Mouse (Mus musculus): ENCODE data around the gene Lmna. TPM values are rescaled to one million over a fixed set of nuclear protein-coding genes. Genes with fewer than 3 reads are reported as not detected.

Lmna gene
- total RNA-seq, 1 experiment: 121 TPM

- TF ChIP-seq ZNF384 (IDR thresholded peaks at IDR 0.05; ENCODE audit: low read depth, low read length): no peak
- TF ChIP-seq ZC3H11A (IDR thresholded peaks at IDR 0.05; ENCODE audit: borderline replicate concordance, low read depth, low read length): no peak
- TF ChIP-seq CHD2 (IDR thresholded peaks at IDR 0.05; ENCODE audit: low read depth, low read length): no peak
- TF ChIP-seq HCFC1 (IDR thresholded peaks at IDR 0.05; ENCODE audit: borderline replicate concordance, insufficient read depth, low read length): no peak
- no peak for TF ChIP-seq MAFK (IDR thresholded peaks at IDR 0.05; ENCODE audit: insufficient read depth, low read depth, low read length)
- H3K9me3 ChIP-seq (ENCODE audit: control insufficient read depth, insufficient read depth, low read depth, low read length): no peaks in the 10 kb centered on the region
- H3K36me3 ChIP-seq (ENCODE audit: control insufficient read depth, insufficient read depth, low read length, poor library complexity, severe bottlenecking): no peaks in the 10 kb centered on the region
- H3K4me1 ChIP-seq (ENCODE audit: control insufficient read depth in 2 of 2, insufficient read depth in 2 of 2, low read length in 2 of 2, poor library complexity in 1 of 2): peaks cover 0 to 2% of the 10 kb centered on the region in 2 experiments; a peak in 1 of 4 replicates
- DNase-seq (ENCODE audit: low read depth, low spot score): peak; percentile 82
- H3K27ac ChIP-seq (ENCODE audit: insufficient read depth, low read depth, low read length, poor library complexity, severe bottlenecking): no peak overlapping the region
- no peak overlapping the region for H3K4me3 ChIP-seq (ENCODE audit: insufficient read depth in 1 of 2, low read depth in 1 of 2, low read length in 2 of 2, poor library complexity in 1 of 2, severe bottlenecking in 1 of 2)
- H3K9ac ChIP-seq (ENCODE audit: insufficient read depth, low read depth, low read length, poor library complexity, severe bottlenecking): no peak overlapping the region
- in situ Hi-C loops (cut with MboI; ENCODE audit: low sequenced_read_pairs in 2 of 2, unreplicated experiment in 2 of 2): loop anchor here in 1 of 2 experiments (10.0 kb wide), 1 partner anchor 72 kb away; no protein-coding TSS in a partner anchor
Observed at GRCm38 (mm10) chr3:88476403-88476802, 33.4 kb downstream of the Lmna start.

DNA sequence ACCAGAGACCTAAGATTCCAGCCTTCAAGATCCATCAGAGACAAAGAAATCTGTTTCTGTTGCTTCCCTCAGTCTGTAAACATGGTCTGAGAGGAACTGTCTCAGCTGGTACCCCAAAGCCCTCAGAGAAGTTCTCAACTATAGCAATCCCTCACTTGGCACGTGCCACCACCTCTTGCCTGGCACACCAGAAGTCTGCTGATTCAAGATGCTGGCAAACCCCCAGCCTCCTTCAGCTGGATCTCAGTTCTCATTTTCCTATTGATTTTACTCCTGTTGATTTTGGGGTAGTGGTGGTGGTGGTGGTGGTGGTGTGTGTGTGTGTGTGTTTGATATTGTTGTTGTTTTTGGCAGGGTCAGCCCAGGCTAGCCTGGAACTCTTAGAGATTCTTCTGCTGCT lies 36.2 kb downstream of the Lmna start:
- H3K9ac ChIP-seq (ENCODE audit: insufficient read depth, low read depth, low read length, poor library complexity, severe bottlenecking): no peak overlapping the region
- H3K4me1 ChIP-seq (ENCODE audit: control insufficient read depth in 2 of 2, insufficient read depth in 2 of 2, low read length in 2 of 2, poor library complexity in 1 of 2): peaks cover 0 to 2% of the 10 kb centered on the region in 2 experiments; a peak in 1 of 4 replicates
- in situ Hi-C loops (cut with MboI; ENCODE audit: low sequenced_read_pairs in 2 of 2, unreplicated experiment in 2 of 2): loop anchor here in 1 of 2 experiments (10.0 kb wide), 1 partner anchor 69 kb away; no protein-coding TSS in a partner anchor
- no peaks in the 10 kb centered on the region for H3K9me3 ChIP-seq (ENCODE audit: control insufficient read depth, insufficient read depth, low read depth, low read length)
- H3K4me3 ChIP-seq (ENCODE audit: insufficient read depth in 1 of 2, low read depth in 1 of 2, low read length in 2 of 2, poor library complexity in 1 of 2, severe bottlenecking in 1 of 2): no peak overlapping the region
- TF ChIP-seq CHD2 (IDR thresholded peaks at IDR 0.05; ENCODE audit: low read depth, low read length) (no peak), ZNF384 (IDR thresholded peaks at IDR 0.05; ENCODE audit: low read depth, low read length) (no peak), HCFC1 (IDR thresholded peaks at IDR 0.05; ENCODE audit: borderline replicate concordance, insufficient read depth, low read length) (no peak)
- no peak overlapping the region for H3K27ac ChIP-seq (ENCODE audit: insufficient read depth, low read depth, low read length, poor library complexity, severe bottlenecking)
- H3K36me3 ChIP-seq (ENCODE audit: control insufficient read depth, insufficient read depth, low read length, poor library complexity, severe bottlenecking): no peaks in the 10 kb centered on the region
- no peak for DNase-seq (ENCODE audit: low read depth, low spot score)

DNA sequence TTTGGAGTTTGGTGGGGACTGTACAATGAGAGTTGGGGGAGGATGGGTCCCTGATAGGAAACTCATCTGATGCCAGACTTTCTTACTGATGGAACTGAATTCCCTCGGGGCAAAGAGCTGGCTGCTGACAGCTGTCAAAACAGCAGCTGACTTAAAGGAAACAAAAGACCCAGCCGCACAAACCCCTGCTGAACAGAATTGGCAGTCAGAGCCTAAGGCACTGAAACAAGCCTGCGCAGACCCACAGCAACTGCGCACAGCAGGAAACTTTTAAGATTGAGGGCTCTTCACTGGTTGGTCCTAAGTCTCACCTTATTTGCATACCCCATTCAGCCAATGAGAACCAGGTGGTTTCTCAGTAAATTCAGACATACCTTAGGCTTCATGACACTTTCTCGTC lies 36.7 kb downstream of the Lmna start:
- in situ Hi-C loops (cut with MboI; ENCODE audit: low sequenced_read_pairs in 2 of 2, unreplicated experiment in 2 of 2): loop anchor here in 1 of 2 experiments (10.0 kb wide), 1 partner anchor 68 kb away; no protein-coding TSS in a partner anchor

DNA sequence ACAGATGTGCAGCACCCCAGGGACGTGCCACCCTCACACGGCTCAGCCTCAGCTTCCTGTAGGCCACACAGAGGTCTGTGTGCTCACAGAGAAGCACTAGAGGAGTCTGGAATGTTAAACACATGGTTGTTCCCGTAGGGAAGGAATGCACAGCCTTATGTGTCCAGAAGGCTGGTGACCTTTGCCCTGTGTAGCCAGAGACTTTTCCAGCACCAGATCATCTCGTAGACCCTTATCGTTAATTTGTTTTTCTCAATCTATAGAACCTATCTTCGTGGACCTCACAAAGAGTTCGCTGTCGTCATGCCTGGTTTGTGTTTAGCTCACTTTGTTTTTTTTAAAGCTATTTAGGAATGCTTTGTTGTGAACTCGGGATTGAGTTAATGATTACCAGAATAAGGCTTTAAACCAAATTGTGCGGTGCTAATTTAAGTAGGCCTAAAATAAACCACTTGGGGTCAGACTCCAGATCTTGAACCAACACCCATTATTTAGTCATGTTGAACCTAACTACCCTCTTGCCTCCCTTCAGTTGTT lies 38.7 kb downstream of the Lmna start:
- H3K4me1 ChIP-seq (ENCODE audit: control insufficient read depth in 2 of 2, insufficient read depth in 2 of 2, low read length in 2 of 2, poor library complexity in 1 of 2): peaks cover 0 to 2% of the 10 kb centered on the region in 2 experiments; a peak in 1 of 4 replicates
- TF ChIP-seq HCFC1 (IDR thresholded peaks at IDR 0.05; ENCODE audit: borderline replicate concordance, insufficient read depth, low read length) (no peak), MAFK (IDR thresholded peaks at IDR 0.05; ENCODE audit: insufficient read depth, low read depth, low read length) (no peak), ZNF384 (IDR thresholded peaks at IDR 0.05; ENCODE audit: low read depth, low read length) (no peak), CHD2 (IDR thresholded peaks at IDR 0.05; ENCODE audit: low read depth, low read length) (no peak), ZC3H11A (IDR thresholded peaks at IDR 0.05; ENCODE audit: borderline replicate concordance, low read depth, low read length) (no peak)
- no peak overlapping the region for H3K27ac ChIP-seq (ENCODE audit: insufficient read depth, low read depth, low read length, poor library complexity, severe bottlenecking)
- H3K4me3 ChIP-seq (ENCODE audit: insufficient read depth in 1 of 2, low read depth in 1 of 2, low read length in 2 of 2, poor library complexity in 1 of 2, severe bottlenecking in 1 of 2): no peak overlapping the region
- no peaks in the 10 kb centered on the region for H3K9me3 ChIP-seq (ENCODE audit: control insufficient read depth, insufficient read depth, low read depth, low read length)
- no peak for DNase-seq (ENCODE audit: low read depth, low spot score)
- in situ Hi-C loops (cut with MboI; ENCODE audit: low sequenced_read_pairs in 2 of 2, unreplicated experiment in 2 of 2): loop anchor here in 1 of 2 experiments (10.0 kb wide), 1 partner anchor 66 kb away; no protein-coding TSS in a partner anchor
- no peak overlapping the region for H3K9ac ChIP-seq (ENCODE audit: insufficient read depth, low read depth, low read length, poor library complexity, severe bottlenecking)
- no peaks in the 10 kb centered on the region for H3K36me3 ChIP-seq (ENCODE audit: control insufficient read depth, insufficient read depth, low read length, poor library complexity, severe bottlenecking)

More for the DNA sequence above, 36.7 kb downstream of the Lmna start:
- DNase-seq (ENCODE audit: low read depth, low spot score): no peak
- TF ChIP-seq MAFK (IDR thresholded peaks at IDR 0.05; ENCODE audit: insufficient read depth, low read depth, low read length) (no peak), CHD2 (IDR thresholded peaks at IDR 0.05; ENCODE audit: low read depth, low read length) (0 out of 2 replicates have a peak, but pooled peaks have one; percentile 28)
- no peak overlapping the region for H3K27ac ChIP-seq (ENCODE audit: insufficient read depth, low read depth, low read length, poor library complexity, severe bottlenecking)
- peaks cover 0 to 2% of the 10 kb centered on the region in 2 experiments; a peak in 1 of 4 replicates for H3K4me1 ChIP-seq (ENCODE audit: control insufficient read depth in 2 of 2, insufficient read depth in 2 of 2, low read length in 2 of 2, poor library complexity in 1 of 2)
- H3K9ac ChIP-seq (ENCODE audit: insufficient read depth, low read depth, low read length, poor library complexity, severe bottlenecking): no peak overlapping the region
- no peaks in the 10 kb centered on the region for H3K9me3 ChIP-seq (ENCODE audit: control insufficient read depth, insufficient read depth, low read depth, low read length)
- no peaks in the 10 kb centered on the region for H3K36me3 ChIP-seq (ENCODE audit: control insufficient read depth, insufficient read depth, low read length, poor library complexity, severe bottlenecking)
- H3K4me3 ChIP-seq (ENCODE audit: insufficient read depth in 1 of 2, low read depth in 1 of 2, low read length in 2 of 2, poor library complexity in 1 of 2, severe bottlenecking in 1 of 2): no peak overlapping the region
